Mouse (Mus musculus) embryonic facial prominence, embryonic 14.5 days (tissue): Measurements from ENCODE around the gene Mdfi. TPM values are rescaled to one million over a fixed set of nuclear protein-coding genes. Genes with fewer than 3 reads are reported as not detected.
A peak's percentile ranks its signal among the peaks of the same experiment; 100 is the strongest.

ENCODE experiments used
- ATAC-seq: fragments of 200-750 bp; cut with Nextera tagmentation; 2 replicates; pipeline ENCODE4 v1.8.0; 2017; ENCODE audit warnings: low read depth, moderate number of reproducible peaks, moderate TSS enrichment
- DNase-seq: peaks from one replicate; pipeline ENCODE4 v3.0.0-alpha.2; 2015; ENCODE audit warnings: low spot score
- H3K27ac ChIP-seq: fragments of 300-500 bp; sonication (generic); replicated peaks from 2 replicates; pipeline ENCODE4 v1.5.1; 2014; ENCODE audit warnings: low read depth, mild to moderate bottlenecking, low read length, moderate library complexity
- H3K27me3 ChIP-seq: fragments of 300-500 bp; sonication (generic); replicated peaks from 2 replicates; pipeline ENCODE4 v1.6.1; 2014; ENCODE audit warnings: low read length; ENCODE audit not compliant: control insufficient read depth, insufficient read depth
- H3K36me3 ChIP-seq: fragments of 300-500 bp; sonication (generic); 2 replicates; pipeline ENCODE4 v1.6.1; 2014; ENCODE audit warnings: low read length, mixed read lengths; ENCODE audit not compliant: control insufficient read depth, insufficient read depth
- H3K4me1 ChIP-seq: fragments of 300-500 bp; sonication (generic); 2 replicates; pipeline ENCODE4 v1.6.1; 2014; ENCODE audit warnings: antibody characterized with exemption, low read length; ENCODE audit not compliant: control insufficient read depth, insufficient read depth
- H3K4me2 ChIP-seq: fragments of 300-500 bp; sonication (generic); 2 replicates; pipeline ENCODE4 v1.6.1; 2014; ENCODE audit warnings: low read depth, mild to moderate bottlenecking, low read length, moderate library complexity, mixed read lengths
- H3K4me3 ChIP-seq: fragments of 300-500 bp; sonication (generic); 2 replicates; pipeline ENCODE4 v1.5.1; 2014; ENCODE audit warnings: low read depth, mild to moderate bottlenecking, low read length
- H3K9ac ChIP-seq: fragments of 300-500 bp; sonication (generic); 2 replicates; pipeline ENCODE4 v1.6.1; 2014; ENCODE audit warnings: low read depth, mild to moderate bottlenecking, low read length, moderate library complexity, mixed read lengths
- H3K9me3 ChIP-seq: fragments of 300-500 bp; sonication (generic); 2 replicates; pipeline ENCODE4 v1.6.1; 2016; ENCODE audit warnings: low read length; ENCODE audit not compliant: control insufficient read depth
- WGBS: fragments of 180-500 bp; shearing (Covaris S2); extraction: QIAGEN DNeasy Blood & Tissue Kit; methylation state at CpG from one replicate; pipeline ENCODE4 v1.1.7; 2014; 5-methylcytosine and 5-hydroxymethylcytosine counted together
- polyA plus RNA-seq: library from polyadenylated mRNA; unstranded; fragments of >200 nt; fragmentation: Nextera tagmentation; extraction: Ambion mirVana; gene quantifications from 2 replicates; pipeline ENCODE4 v1.2.1, GENCODE M21; 2014

Gene Mdfi
- polyA plus RNA-seq, 1 experiment from 2014 or later: 54.5 TPM

DNA sequence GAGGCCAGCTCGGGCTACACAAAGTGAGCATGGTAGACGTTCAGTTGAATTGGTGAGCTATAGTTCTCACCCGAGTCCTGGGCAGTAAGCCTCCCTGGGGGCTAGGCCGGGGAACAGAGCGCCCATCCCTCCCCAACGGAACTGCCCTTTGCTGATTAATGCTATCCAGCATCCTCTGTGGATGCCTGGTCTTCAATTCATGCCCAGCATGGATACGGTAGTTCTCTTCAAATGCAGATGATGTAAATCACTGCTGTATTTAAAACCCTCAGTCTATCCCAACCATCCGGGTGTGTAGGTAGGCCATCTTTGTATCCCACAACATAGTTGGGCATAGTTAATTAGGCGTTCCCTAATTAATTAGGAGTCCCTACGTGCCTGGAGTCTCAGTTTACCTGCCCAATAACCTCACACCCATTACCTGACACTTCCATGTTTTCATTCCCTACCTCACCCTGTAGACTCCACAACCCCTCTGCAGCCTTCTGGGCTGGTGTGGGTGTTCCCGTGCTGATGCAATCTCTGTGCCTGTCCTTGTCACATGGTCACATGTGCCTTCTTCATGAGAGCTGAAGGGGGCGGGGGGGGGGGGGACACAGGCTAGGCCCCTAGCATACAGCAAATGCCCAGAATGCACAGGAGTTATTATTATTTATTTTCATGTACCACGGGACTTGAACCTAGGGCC is 16.3 kb downstream of the Mdfi start:
- Histone ChIP-seq H3K9me3 (no peaks in the 10 kb centered on the region), H3K27me3 (no peaks in the 10 kb centered on the region), H3K9ac (no peak overlapping the region), H3K4me2 (no peak overlapping the region), H3K36me3 (peaks cover 83% of the 10 kb centered on the region), H3K4me3 (no peak overlapping the region), H3K4me1 (peaks cover 45% of the 10 kb centered on the region), H3K27ac (no peak overlapping the region)
- DNase-seq (no peak), ATAC-seq (no peak)
- 85% methylated on average over 13 of the region's 13 CpGs for WGBS

DNA sequence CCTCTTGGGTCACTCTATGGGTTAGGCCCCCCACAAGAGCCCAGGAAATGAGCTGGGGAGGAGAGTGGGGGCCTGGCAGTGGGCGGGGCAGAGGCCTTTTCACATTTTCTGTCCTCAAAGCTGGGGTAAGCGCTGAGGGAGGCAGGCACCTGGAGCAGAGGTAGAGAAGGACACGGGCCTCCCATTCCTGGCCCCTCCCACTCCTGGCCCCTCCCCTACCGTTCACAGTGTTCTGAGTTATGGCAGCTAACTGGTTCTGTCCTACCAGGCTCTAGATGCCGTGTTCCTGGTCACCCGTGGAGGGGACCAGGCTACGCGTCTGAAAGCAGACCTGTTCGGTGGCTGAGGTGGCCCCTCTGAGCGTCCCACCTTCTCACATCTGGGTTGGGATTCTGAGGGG is 19.0 kb downstream of the Mdfi start:
- DNase-seq (no peak), ATAC-seq (no peak)
- H3K4me3 ChIP-seq: no peak overlapping the region
- H3K36me3 ChIP-seq: peaks cover 58% of the 10 kb centered on the region
- H3K9ac ChIP-seq: no peak overlapping the region
- no peak overlapping the region for H3K27ac ChIP-seq
- WGBS: 48% methylated on average over 7 of the region's 10 CpGs
- H3K27me3 ChIP-seq: no peaks in the 10 kb centered on the region
- no peaks in the 10 kb centered on the region for H3K9me3 ChIP-seq
- no peak overlapping the region for H3K4me2 ChIP-seq
- H3K4me1 ChIP-seq: peaks cover 24% of the 10 kb centered on the region

DNA sequence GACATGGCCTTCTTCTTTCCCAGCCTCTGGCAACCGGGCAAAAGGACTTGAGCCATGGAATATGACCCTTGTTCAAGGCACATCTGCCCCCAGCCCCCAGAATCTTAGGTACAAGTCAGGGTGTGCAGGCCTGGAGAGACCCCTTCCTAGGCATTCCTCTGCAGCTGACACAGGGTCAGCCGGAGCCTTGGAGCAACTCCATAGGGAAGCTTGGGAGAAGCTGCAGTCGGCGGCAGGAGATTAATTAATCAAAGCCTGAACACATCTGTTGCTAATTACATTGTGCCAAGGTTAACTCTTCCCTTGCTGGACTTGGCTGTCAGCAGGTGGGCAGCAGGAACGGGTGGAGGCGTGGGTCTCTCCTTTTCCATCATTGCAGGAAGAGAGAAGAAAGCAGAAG is 20.0 kb downstream of the Mdfi start:
- Histone ChIP-seq H3K9ac (no peak overlapping the region; the same call in 1 of the 2 replicates), H3K9me3 (no peaks in the 10 kb centered on the region), H3K36me3 (peaks cover 49% of the 10 kb centered on the region), H3K4me3 (no peak overlapping the region), H3K27me3 (no peaks in the 10 kb centered on the region), H3K4me2 (no peak overlapping the region), H3K27ac (peak overlapping the region; percentile 74), H3K4me1 (peaks cover 23% of the 10 kb centered on the region)
- WGBS: 19% methylated on average over 6 of the region's 6 CpGs
- ATAC-seq: no peak
- no peak for DNase-seq

DNA sequence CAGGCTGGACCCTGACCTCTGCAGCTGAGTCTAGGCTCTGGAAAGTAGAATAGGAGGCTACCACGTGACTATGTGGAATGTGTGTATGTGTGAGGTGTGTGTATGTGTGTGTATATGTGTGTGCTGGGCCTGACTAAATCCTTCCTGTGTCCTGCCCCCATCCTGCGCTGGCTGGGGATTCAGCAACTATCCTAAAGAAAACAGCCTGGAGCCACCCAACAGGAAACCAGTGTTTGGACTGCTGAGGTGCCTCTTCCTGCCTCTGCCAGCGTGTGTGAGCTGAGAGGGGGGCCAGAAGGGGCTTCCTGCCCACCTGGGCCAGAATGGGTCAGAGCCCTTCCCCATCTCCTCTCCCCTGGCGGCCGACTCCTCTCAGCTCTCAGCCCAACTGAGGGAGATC is 20.9 kb downstream of the Mdfi start:
- Histone ChIP-seq H3K4me2 (no peak overlapping the region), H3K36me3 (peaks cover 40% of the 10 kb centered on the region), H3K27ac (peak overlapping the region; percentile 74), H3K4me1 (peaks cover 23% of the 10 kb centered on the region), H3K27me3 (no peaks in the 10 kb centered on the region), H3K9me3 (no peaks in the 10 kb centered on the region), H3K9ac (no peak overlapping the region), H3K4me3 (no peak overlapping the region)
- peak; percentile 58 for ATAC-seq
- peak; percentile 73 for DNase-seq
- WGBS: 9% methylated on average over 3 of the region's 5 CpGs

DNA sequence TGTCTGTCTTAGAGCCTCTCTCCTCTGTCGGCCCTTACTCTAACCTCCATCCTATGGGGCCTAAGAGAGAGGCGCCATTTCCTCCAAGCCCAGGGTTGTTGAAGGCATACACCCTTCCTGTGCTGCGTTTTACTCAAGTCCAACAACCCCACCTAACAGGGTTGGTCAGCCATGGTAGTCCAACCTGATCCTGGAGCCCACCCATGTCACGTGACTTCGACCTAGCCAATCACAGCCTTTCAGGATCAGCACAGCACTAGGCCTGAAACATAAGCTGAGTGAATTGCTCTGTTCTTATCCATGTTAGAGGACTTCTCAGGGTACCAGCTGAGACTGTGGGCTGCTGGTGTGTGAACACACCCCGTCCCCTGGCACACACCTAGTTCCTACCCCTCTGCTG is 22.3 kb downstream of the Mdfi start:
- 87% methylated on average over 5 of the region's 6 CpGs for WGBS

DNA sequence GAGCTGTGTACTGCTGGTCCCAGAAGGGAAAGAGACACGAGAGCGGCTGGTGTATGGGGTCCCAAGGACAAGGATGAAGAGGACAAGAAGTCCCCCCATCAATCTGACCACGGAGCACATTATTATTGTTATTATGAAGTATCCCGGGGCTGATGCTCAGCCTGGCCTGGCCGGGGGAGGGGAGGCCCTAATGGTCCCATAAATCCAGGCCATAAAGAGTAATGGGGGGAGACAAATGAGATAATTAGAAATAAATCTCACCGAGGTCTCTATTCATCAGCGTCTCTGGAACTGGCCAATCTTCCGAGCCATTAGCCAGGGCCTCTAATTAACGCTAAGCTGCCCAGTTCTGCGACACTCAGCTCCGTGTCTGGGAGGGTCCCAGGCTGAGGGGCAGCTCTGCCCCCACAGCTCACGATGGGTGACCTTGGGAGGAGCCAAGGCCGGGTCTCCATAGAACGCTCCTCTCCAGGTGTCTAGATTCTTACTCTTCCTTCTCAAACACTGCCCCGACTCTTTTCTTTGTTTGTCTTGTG is 23.2 kb downstream of the Mdfi start:
- H3K9me3 ChIP-seq: no peaks in the 10 kb centered on the region
- H3K36me3 ChIP-seq: peaks cover 20% of the 10 kb centered on the region
- no peak overlapping the region for H3K9ac ChIP-seq
- no peak for DNase-seq
- ATAC-seq: no peak
- H3K4me2 ChIP-seq: no peak overlapping the region
- H3K4me1 ChIP-seq: peaks cover 26% of the 10 kb centered on the region
- H3K27me3 ChIP-seq: no peaks in the 10 kb centered on the region
- H3K4me3 ChIP-seq: no peak overlapping the region
- no peak overlapping the region for H3K27ac ChIP-seq
- 68% methylated on average over 15 of the region's 15 CpGs for WGBS

More for the DNA sequence above, 22.3 kb downstream of the Mdfi start:
- peaks cover 26% of the 10 kb centered on the region for H3K36me3 ChIP-seq
- DNase-seq (no peak), ATAC-seq (no peak)
- H3K4me1 ChIP-seq: peaks cover 23% of the 10 kb centered on the region
- H3K4me3 ChIP-seq: no peak overlapping the region
- H3K9me3 ChIP-seq: no peaks in the 10 kb centered on the region
- H3K27me3 ChIP-seq: no peaks in the 10 kb centered on the region
- no peak overlapping the region for H3K9ac ChIP-seq
- no peak overlapping the region for H3K27ac ChIP-seq
- H3K4me2 ChIP-seq: no peak overlapping the region

DNA sequence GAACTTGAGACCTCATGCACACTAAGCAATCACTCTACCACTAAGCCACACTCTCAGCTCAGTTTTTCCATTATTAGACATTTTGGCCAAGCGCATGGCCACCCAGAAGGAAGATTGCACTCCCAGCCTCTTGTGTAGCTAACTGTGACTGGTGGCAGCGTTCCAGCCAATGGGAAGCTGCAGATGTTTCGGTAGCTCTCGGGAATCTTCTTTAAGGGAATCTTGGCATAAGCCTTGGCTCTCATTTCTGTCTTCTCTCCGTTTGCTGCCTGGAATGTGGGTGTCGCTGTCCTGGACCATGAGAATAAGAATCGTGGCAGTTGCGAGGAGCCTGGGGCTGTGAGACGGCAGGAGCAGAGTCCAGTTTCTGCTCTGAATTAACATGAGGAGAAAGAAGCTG is 28.3 kb downstream of the Mdfi start:
- H3K9ac ChIP-seq: no peak overlapping the region
- 27% methylated on average over 9 of the region's 9 CpGs for WGBS
- DNase-seq: peak; percentile 87
- peaks cover 19% of the 10 kb centered on the region for H3K4me1 ChIP-seq
- H3K27ac ChIP-seq: peak overlapping the region; percentile 55; the same call in 1 of the 2 replicates
- H3K9me3 ChIP-seq: no peaks in the 10 kb centered on the region
- H3K4me3 ChIP-seq: no peak overlapping the region
- no peak for ATAC-seq
- H3K4me2 ChIP-seq: no peak overlapping the region
- H3K27me3 ChIP-seq: no peaks in the 10 kb centered on the region
- no peaks in the 10 kb centered on the region for H3K36me3 ChIP-seq

DNA sequence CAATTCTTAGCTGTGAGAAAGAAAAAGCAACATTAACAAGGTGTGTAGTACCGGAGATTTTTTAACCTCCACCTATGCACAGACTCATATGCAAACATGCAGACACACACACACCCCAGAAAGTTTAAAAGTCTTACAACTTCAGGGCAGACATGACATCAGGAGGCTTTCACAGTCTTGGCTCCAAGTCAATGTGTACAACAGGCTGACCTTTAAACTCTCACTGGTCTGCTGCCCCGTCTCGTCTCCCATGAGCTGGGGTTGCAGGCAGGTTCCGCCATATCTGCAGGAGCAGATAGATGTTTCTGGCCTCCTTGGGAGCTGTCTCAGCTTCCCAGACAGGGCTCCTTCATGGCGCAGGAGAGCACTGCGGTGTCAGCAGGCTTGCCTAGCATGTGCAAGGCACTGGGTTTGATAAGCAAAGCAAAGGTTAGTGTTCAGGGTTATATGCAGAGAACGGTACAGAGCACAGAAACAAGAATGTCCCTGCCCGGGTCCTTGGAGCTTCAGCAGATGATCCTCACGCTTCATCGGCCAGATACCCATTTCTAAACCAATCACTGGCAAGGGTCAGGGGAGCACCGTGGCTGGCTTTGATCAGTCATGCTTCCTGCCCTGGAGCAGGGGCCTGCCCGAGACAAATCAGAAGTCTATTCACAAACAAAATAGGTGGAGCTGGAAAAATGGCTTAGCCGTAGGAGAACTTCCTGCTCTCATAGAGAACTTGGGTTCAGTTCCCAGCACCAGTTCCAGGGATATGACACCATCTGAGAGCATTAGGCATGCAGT is 29.2 kb downstream of the Mdfi start:
- 40% methylated on average over 13 of the region's 13 CpGs for WGBS
- 0 out of 2 replicates have a peak overlapping the region, but pooled peaks have one; percentile 55 for H3K27ac ChIP-seq
- no peak overlapping the region for H3K4me2 ChIP-seq
- no peaks in the 10 kb centered on the region for H3K27me3 ChIP-seq
- no peak overlapping the region for H3K4me3 ChIP-seq
- peaks cover 19% of the 10 kb centered on the region for H3K4me1 ChIP-seq
- no peak for DNase-seq
- ATAC-seq: no peak
- no peaks in the 10 kb centered on the region for H3K36me3 ChIP-seq
- H3K9ac ChIP-seq: no peak overlapping the region
- no peaks in the 10 kb centered on the region for H3K9me3 ChIP-seq
